Mouse (Mus musculus) cerebellum, postnatal 10 days (tissue): ENCODE measurements around the gene Slc8a1.

Experiments
- DNase-seq, 2 experiments: peaks; one replicate each; pipeline ENCODE4 v3.0.0; 2021; ENCODE audit warnings: mixed read lengths in 2 of 2

Gene Slc8a1

GRCm38 (mm10) chr17:81335526-81335925, 402.7 kb downstream of the Slc8a1 start:
- no peak for DNase-seq
